Mouse (Mus musculus): Measurements from ENCODE around the gene Pgghg.

The Pgghg gene

DNA sequence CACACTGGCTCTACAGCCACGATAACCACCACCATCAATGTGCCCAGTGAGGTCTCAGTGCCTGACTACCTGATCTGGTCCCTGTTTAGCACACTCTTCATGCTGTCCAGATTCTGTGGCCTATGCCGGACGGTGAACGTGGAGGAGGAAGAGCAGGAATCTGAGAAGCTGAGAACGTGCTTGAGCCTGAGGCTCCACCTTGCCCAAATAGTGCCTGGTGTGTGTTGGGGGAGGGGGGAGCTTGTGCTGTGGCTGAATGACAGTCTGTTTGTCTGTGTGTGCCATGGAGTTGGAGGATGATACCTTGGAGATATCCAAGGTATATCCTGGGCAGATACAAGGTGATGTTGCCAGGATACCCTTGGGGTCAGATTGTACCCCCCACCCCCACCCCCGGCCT, 49.0 kb downstream of the Pgghg start:
- no peak for DNase-seq (ENCODE audit: low spot score in 2 of 2)

- no peak for DNase-seq (ENCODE audit: low spot score in 2 of 2)
These were observed 49.4 kb downstream of the Pgghg start for GRCm38 (mm10) chr7:140990622-140991021.

GRCm38 (mm10) chr7:140991117-140991689, 50.0 kb downstream of the Pgghg start:
- no peak for DNase-seq (ENCODE audit: low spot score in 2 of 2)
